Mouse (Mus musculus): ENCODE results near the gene Prss8.

- TF ChIP-seq GATA1 (IDR thresholded peaks at IDR 0.05; ENCODE audit: borderline replicate concordance, low read length), result no peak
- no peak for TF ChIP-seq FLI1 (IDR thresholded peaks at IDR 0.05; ENCODE audit: low read length)
Observed at GRCm38 (mm10) chr7:127879301-127879700, 50.6 kb downstream of the Prss8 start.

All from megakaryocyte, embryonic 14.5 days (primary cell).